29 mouse cellular contexts compared by ENCODE assay signal in genomic region chr12:69143460-69143859, GRCm38 (mm10). TPM values are rescaled to one million over a fixed set of nuclear protein-coding genes. Genes with fewer than 3 reads are reported as not detected.
"Had no signal": no experiment of that assay in that cellular context is flagged by ENCODE, and none has a peak within 500 bp of the region (broad histone marks: within the 10 kb centered on the region; RNA-seq: fewer than 3 reads in every experiment).

No protein-coding gene starts in this region.

- H3K4me1 ChIP-seq: heart, embryonic 15.5 days; hindbrain, embryonic 13.5 days; hindbrain, embryonic 15.5 days; kidney, embryonic 15.5 days; limb, embryonic 13.5 days had no signal

- H3K4me2 ChIP-seq: heart, embryonic 11.5 days; heart, embryonic 13.5 days; heart, embryonic 15.5 days; hindbrain, embryonic 13.5 days; hindbrain, embryonic 15.5 days; kidney, embryonic 15.5 days; limb, embryonic 13.5 days had no signal

- H3K27ac ChIP-seq: gastrocnemius, adult 2 months; heart, embryonic 13.5 days; heart, embryonic 15.5 days; hindbrain, embryonic 13.5 days; hindbrain, embryonic 15.5 days; hindbrain, postnatal 0 days; kidney, embryonic 15.5 days; kidney, postnatal 0 days; limb, embryonic 13.5 days had no signal

- H3K4me3 ChIP-seq: gastrocnemius, adult 2 months; heart, embryonic 13.5 days; heart, embryonic 15.5 days; hindbrain, embryonic 13.5 days; hindbrain, embryonic 15.5 days; kidney, embryonic 15.5 days; limb, embryonic 13.5 days had no signal

- H3K9me3 ChIP-seq: heart, embryonic 13.5 days; heart, embryonic 15.5 days; hindbrain, embryonic 13.5 days; hindbrain, embryonic 15.5 days; kidney, embryonic 15.5 days; limb, embryonic 13.5 days had no signal

- H3K36me3 ChIP-seq: heart, embryonic 13.5 days; heart, embryonic 15.5 days; hindbrain, embryonic 13.5 days; hindbrain, embryonic 15.5 days; kidney, embryonic 15.5 days; limb, embryonic 13.5 days had no signal

- DNase-seq: gastrocnemius, adult 2 months; gastrocnemius, postnatal 10 days; gastrocnemius, postnatal 25 days; heart, adult 18-20 months; heart, postnatal 14 days; heart, postnatal 36 days; kidney, adult 11 months; kidney, adult 2 months; kidney, adult 9 months; kidney, postnatal 14 days; kidney, postnatal 36 days; layer of hippocampus, adult 9-11 months; layer of hippocampus, postnatal 36 days; left cerebral cortex, postnatal 4 days had no signal

- H3K9ac ChIP-seq: heart, embryonic 13.5 days; heart, embryonic 15.5 days; hindbrain, embryonic 13.5 days; hindbrain, embryonic 15.5 days; kidney, embryonic 15.5 days; limb, embryonic 13.5 days had no signal

- H3K27me3 ChIP-seq: heart, embryonic 13.5 days; heart, embryonic 15.5 days; hindbrain, embryonic 13.5 days; hindbrain, embryonic 15.5 days; kidney, embryonic 15.5 days; limb, embryonic 13.5 days had no signal

- ATAC-seq: hindbrain, postnatal 0 days; intestine, embryonic 16.5 days had no signal

RNA-seq across cellular contexts. Expression of gene Lrr1, which starts 25.2 kb away (rescaled TPM):
- total RNA-seq: gastrocnemius, adult 2 months; gastrocnemius, postnatal 25 days; heart, adult 18-20 months; heart, postnatal 36 days; layer of hippocampus, adult 18-20 months; layer of hippocampus, adult 8-10 months; layer of hippocampus, postnatal 36 days; left cerebral cortex, adult 18-20 months; left cerebral cortex, adult 8-10 months; left cerebral cortex, postnatal 25 days had no signal
- polyA plus RNA-seq: kidney, adult 2 months had no signal
